Mouse (Mus musculus) CH12.LX (cell line): ENCODE measurements around the gene Tmem8b. TPM values are rescaled to one million over a fixed set of nuclear protein-coding genes. Genes with fewer than 3 reads are reported as not detected.

Source experiments
- DNase-seq: peaks from one replicate; pipeline ENCODE4 v3.0.0-alpha.2; 2013; ENCODE audit errors: extremely low read depth
- H3K27ac ChIP-seq: 2 replicates; pipeline ENCODE4 v1.5.1; 2012; ENCODE audit warnings: low read depth, mild to moderate bottlenecking, control low read depth, moderate library complexity; ENCODE audit not compliant: insufficient read depth
- H3K27me3 ChIP-seq: replicated peaks from 2 replicates; pipeline ENCODE3; 2012; ENCODE audit warnings: inconsistent platforms
- H3K36me3 ChIP-seq, 2 experiments: replicated peaks in 1 of 2; 2 replicates each; pipeline versions ENCODE3 to v1.6.1; 2012; ENCODE audit warnings: inconsistent platforms in 1 of 2, low read length in 1 of 2, mild to moderate bottlenecking in 1 of 2, mixed read lengths in 1 of 2, moderate library complexity in 1 of 2; ENCODE audit not compliant: control insufficient read depth in 1 of 2, insufficient read depth in 1 of 2
- H3K4me1 ChIP-seq, 2 experiments: 2 replicates each; pipeline ENCODE4 v1.6.1; 2012; ENCODE audit warnings: inconsistent platforms in 1 of 2, moderate library complexity in 1 of 2; ENCODE audit not compliant: insufficient read depth in 2 of 2, control insufficient read depth in 1 of 2
- H3K4me2 ChIP-seq: 2 replicates; pipeline ENCODE4 v1.6.1; 2012; ENCODE audit warnings: low read depth, mild to moderate bottlenecking, control low read depth; ENCODE audit not compliant: poor library complexity, insufficient read depth, severe bottlenecking
- H3K4me3 ChIP-seq, 3 experiments: fragments of 150-350 bp in 1 of 3; sonication (generic) in 1 of 3; replicated peaks in 1 of 3; 2 replicates each; pipeline versions ENCODE3 to v1.5.1; 2011 to 2012; ENCODE audit warnings: low read depth in 2 of 3, low read length in 2 of 3, mild to moderate bottlenecking in 2 of 3, moderate library complexity in 2 of 3, control low read depth in 1 of 3, improper control_type of control experiment in 1 of 3, inconsistent platforms in 1 of 3, mixed read lengths in 1 of 3; ENCODE audit not compliant: poor library complexity in 1 of 3
- H3K79me2 ChIP-seq: replicated peaks from 2 replicates; pipeline ENCODE4 v1.6.1; 2012; ENCODE audit warnings: mild to moderate bottlenecking, moderate library complexity; ENCODE audit not compliant: control insufficient read depth, poor library complexity, insufficient read depth, severe bottlenecking; ENCODE audit errors: extremely low read depth
- H3K9ac ChIP-seq: 2 replicates; pipeline ENCODE4 v1.6.1; 2012; ENCODE audit warnings: low read depth, mild to moderate bottlenecking, control low read depth, moderate library complexity; ENCODE audit not compliant: insufficient read depth
- H3K9me3 ChIP-seq: replicated peaks from 2 replicates; pipeline ENCODE3; 2012; ENCODE audit warnings: low read length, inconsistent platforms, mixed read lengths
- CHD1 ChIP-seq: IDR thresholded peaks from 2 replicates; pipeline ENCODE4 v1.6.1; 2012; ENCODE audit warnings: low read depth, low read length, improper control_type of control experiment, inconsistent platforms
- CHD2 ChIP-seq: IDR thresholded peaks from 2 replicates; pipeline ENCODE4 v1.6.1; 2011; ENCODE audit warnings: low read length, improper control_type of control experiment
- EP300 ChIP-seq: IDR thresholded peaks from 2 replicates; pipeline ENCODE4 v1.6.1; 2011; ENCODE audit warnings: low read length, improper control_type of control experiment
- ETS1 ChIP-seq: conservative IDR thresholded peaks from 2 replicates; pipeline ENCODE4 v1.6.1; 2012; ENCODE audit warnings: low read depth, mild to moderate bottlenecking, inconsistent platforms, low read length, improper control_type of control experiment, moderate library complexity
- GABPA ChIP-seq: IDR thresholded peaks from 2 replicates; pipeline ENCODE4 v1.6.1; 2012; ENCODE audit warnings: low read depth, low read length, improper control_type of control experiment, inconsistent platforms; ENCODE audit not compliant: insufficient replicate concordance
- HCFC1 ChIP-seq: IDR thresholded peaks from 2 replicates; pipeline ENCODE4 v1.6.1; 2012; ENCODE audit warnings: low read depth, mild to moderate bottlenecking, inconsistent platforms, low read length, improper control_type of control experiment
- IRF4 ChIP-seq: IDR thresholded peaks from 2 replicates; pipeline ENCODE4 v1.6.1; 2014; ENCODE audit warnings: low read depth, mild to moderate bottlenecking, inconsistent platforms, low read length, improper control_type of control experiment
- JUND ChIP-seq: conservative IDR thresholded peaks from 2 replicates; pipeline ENCODE4 v1.6.1; 2011; ENCODE audit warnings: low read depth, low read length, improper control_type of control experiment
- KAT2A ChIP-seq: IDR thresholded peaks from 2 replicates; pipeline ENCODE4 v1.6.1; 2012; ENCODE audit warnings: low read length, improper control_type of control experiment, inconsistent platforms; ENCODE audit not compliant: insufficient replicate concordance
- MAX ChIP-seq: IDR thresholded peaks from 2 replicates; pipeline ENCODE4 v1.6.1; 2011; ENCODE audit warnings: low read length, improper control_type of control experiment
- MXI1 ChIP-seq: IDR thresholded peaks from 2 replicates; pipeline ENCODE4 v1.6.1; 2011; ENCODE audit warnings: mild to moderate bottlenecking, low read depth, low read length, improper control_type of control experiment
- MYC ChIP-seq: IDR thresholded peaks from 2 replicates; pipeline ENCODE4 v1.6.1; 2011; ENCODE audit warnings: low read depth, mild to moderate bottlenecking, improper control_type of control experiment, low read length
- NELFE ChIP-seq: IDR thresholded peaks from 2 replicates; pipeline ENCODE4 v1.6.1; 2011; ENCODE audit warnings: low read depth, low read length, improper control_type of control experiment
- NRF1 ChIP-seq: IDR thresholded peaks from 2 replicates; pipeline ENCODE4 v1.6.1; 2014; ENCODE audit warnings: low read depth, mild to moderate bottlenecking, inconsistent platforms, low read length, improper control_type of control experiment, moderate library complexity
- POLR2A ChIP-seq: IDR thresholded peaks from 2 replicates; pipeline ENCODE4 v1.6.1; 2011; ENCODE audit warnings: low read depth, mild to moderate bottlenecking, improper control_type of control experiment, low read length
- POLR2AphosphoS2 ChIP-seq: IDR thresholded peaks from 2 replicates; pipeline ENCODE4 v1.6.1; 2011; ENCODE audit warnings: low read depth, low read length, improper control_type of control experiment
- RAD21 ChIP-seq: IDR thresholded peaks from 2 replicates; pipeline ENCODE4 v1.6.1; 2011; ENCODE audit warnings: low read depth, mild to moderate bottlenecking, low read length, improper control_type of control experiment, moderate library complexity
- RCOR1 ChIP-seq: conservative IDR thresholded peaks from 2 replicates; pipeline ENCODE4 v1.6.1; 2012; ENCODE audit warnings: low read depth, mild to moderate bottlenecking, inconsistent platforms, low read length, improper control_type of control experiment
- TCF12 ChIP-seq: IDR thresholded peaks from 2 replicates; pipeline ENCODE4 v1.6.1; 2014; ENCODE audit warnings: low read depth, mild to moderate bottlenecking, inconsistent platforms, low read length, improper control_type of control experiment
- UBTF ChIP-seq: IDR thresholded peaks from 2 replicates; pipeline ENCODE4 v1.6.1; 2012; ENCODE audit warnings: low read depth, mild to moderate bottlenecking, inconsistent platforms, low read length, improper control_type of control experiment, moderate library complexity
- USF2 ChIP-seq: conservative IDR thresholded peaks from 2 replicates; pipeline ENCODE4 v1.6.1; 2011; ENCODE audit warnings: low read depth, low read length, improper control_type of control experiment
- ZC3H11A ChIP-seq: IDR thresholded peaks from 2 replicates; pipeline ENCODE4 v1.6.1; 2012; ENCODE audit warnings: low read depth, mild to moderate bottlenecking, inconsistent platforms, low read length, improper control_type of control experiment
- ZKSCAN1 ChIP-seq: IDR thresholded peaks from 2 replicates; pipeline ENCODE4 v1.6.1; 2012; ENCODE audit warnings: low read depth, inconsistent platforms, low read length, improper control_type of control experiment, borderline replicate concordance
- ZMIZ1 ChIP-seq: IDR thresholded peaks from 2 replicates; pipeline ENCODE4 v1.6.1; 2012; ENCODE audit warnings: low read depth, mild to moderate bottlenecking, inconsistent platforms, low read length, improper control_type of control experiment
- ZNF384 ChIP-seq: IDR thresholded peaks from 2 replicates; pipeline ENCODE4 v1.6.1; 2012; ENCODE audit warnings: low read depth, low read length, improper control_type of control experiment, inconsistent platforms
- dilution Hi-C: fragments of 300-500 bp; cut with MboI; formaldehyde crosslinking; loops from 2 replicates; pipeline ENCODE4 v1.14.3; 2020; ENCODE audit warnings: low sequenced_read_pairs; ENCODE audit not compliant: extremely low pct_unique_long_range_greater_than_20kb, extremely low pct_ligation_motif_present
- in situ Hi-C: fragments of 300-500 bp; cut with MboI; formaldehyde crosslinking; loops from 3 replicates; pipeline ENCODE4 v1.14.3; 2019; ENCODE audit warnings: low sequenced_read_pairs, low pct_ligation_motif_present, low pct_unique_long_range_greater_than_20kb, mixed read lengths
- polyA plus RNA-seq: library from polyadenylated mRNA; unstranded; fragments of >175 nt; gene quantifications from 2 replicates; pipeline ENCODE4 v1.2.1, GENCODE M21; 2012; ENCODE audit warnings: low read depth; ENCODE audit not compliant: insufficient read length
- total RNA-seq, 2 experiments: library from RNA; depleted of rRNA; stranded (reverse); fragments of 300-350 nt in 1 of 2; fragments of >200 nt in 1 of 2; gene quantifications; 2 replicates each; pipeline ENCODE4 v1.2.3; 2012 to 2014

Gene Tmem8b
- total and polyA plus RNA-seq, 3 experiments = 0.26 to 0.47 TPM; not detected in 1

- Histone ChIP-seq H3K9ac (no peak overlapping the region), H3K27ac (no peak overlapping the region), H3K4me2 (no peak overlapping the region), H3K27me3 (peaks cover 73% of the 10 kb centered on the region), H3K9me3 (no peaks in the 10 kb centered on the region), H3K36me3 (no peaks in the 10 kb centered on the region)
- in situ Hi-C loops = no loop called here
- DNase-seq = no peak
- dilution Hi-C loops = no loop called here
- TF ChIP-seq POLR2A = no peak
- no peak for TF ChIP-seq MYC
- TF ChIP-seq IRF4 = no peak
- no peak for TF ChIP-seq CHD2
- no peak for TF ChIP-seq RCOR1
- TF ChIP-seq ZKSCAN1 = no peak
- TF ChIP-seq JUND = no peak
- TF ChIP-seq MXI1 = no peak
- TF ChIP-seq RAD21 = no peak
- TF ChIP-seq, all 38 proteins: peak for 0
- no peaks in the 10 kb centered on the region for H3K4me1 ChIP-seq
- H3K4me3 ChIP-seq = no peak overlapping the region
- no peaks in the 10 kb centered on the region for H3K79me2 ChIP-seq
Measured at GRCm38 (mm10) chr4:43633296-43633695, 35.5 kb upstream of the Tmem8b start.

DNA sequence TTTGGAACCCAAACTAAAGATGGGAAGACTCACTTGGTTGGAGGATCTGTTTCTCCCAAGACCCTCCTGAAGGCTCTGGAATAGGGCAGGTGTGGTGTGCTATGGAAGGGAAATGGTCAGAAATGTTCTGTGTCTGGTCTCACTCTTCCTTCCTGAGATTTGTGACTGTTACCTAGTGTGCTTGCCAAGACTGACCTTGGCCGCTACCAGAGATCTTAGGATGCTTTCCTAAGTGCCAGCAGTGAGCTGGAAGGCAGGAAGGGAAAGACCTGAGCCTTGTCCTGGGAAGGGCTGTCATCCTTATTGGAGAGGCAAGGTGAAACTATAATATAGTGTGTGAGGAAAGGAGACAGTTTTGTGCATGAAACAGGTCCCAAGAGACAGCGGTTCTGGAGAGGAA, 35.0 kb upstream of the Tmem8b start:
- in situ Hi-C loops = no loop called here
- no peak for TF ChIP-seq MXI1
- TF ChIP-seq HCFC1 = no peak
- no peak for TF ChIP-seq KAT2A
- TF ChIP-seq ZMIZ1 = no peak
- TF ChIP-seq TCF12 = no peak
- TF ChIP-seq POLR2AphosphoS2 = no peak
- TF ChIP-seq ZNF384 = no peak
- no peak for TF ChIP-seq EP300
- no peak for TF ChIP-seq USF2
- TF ChIP-seq RAD21 = no peak
- no peak for TF ChIP-seq ZC3H11A
- TF ChIP-seq MAX = no peak
- TF ChIP-seq CHD1 = no peak
- no peak for TF ChIP-seq UBTF
- no peak for TF ChIP-seq ETS1
- TF ChIP-seq GABPA = no peak
- no peak for TF ChIP-seq NELFE
- TF ChIP-seq NRF1 = no peak

More for the DNA sequence above, 35.0 kb upstream of the Tmem8b start:
- H3K27me3 ChIP-seq = peaks cover 70% of the 10 kb centered on the region
- no peaks in the 10 kb centered on the region for H3K9me3 ChIP-seq
- H3K9ac ChIP-seq = no peak overlapping the region
- no peak overlapping the region for H3K4me3 ChIP-seq
- H3K4me1 ChIP-seq = no peaks in the 10 kb centered on the region
- H3K36me3 ChIP-seq = no peaks in the 10 kb centered on the region
- dilution Hi-C loops = no loop called here
- H3K27ac ChIP-seq = no peak overlapping the region
- H3K4me2 ChIP-seq = no peak overlapping the region
- DNase-seq = no peak
- H3K79me2 ChIP-seq = no peaks in the 10 kb centered on the region
